Mouse (Mus musculus): ENCODE results near the gene Gm20388.

The Gm20388 gene

GRCm38 (mm10) chr8:121943716-121944115, 2033.1 kb downstream of the Gm20388 start:
- DNase-seq, result no peak

DNA sequence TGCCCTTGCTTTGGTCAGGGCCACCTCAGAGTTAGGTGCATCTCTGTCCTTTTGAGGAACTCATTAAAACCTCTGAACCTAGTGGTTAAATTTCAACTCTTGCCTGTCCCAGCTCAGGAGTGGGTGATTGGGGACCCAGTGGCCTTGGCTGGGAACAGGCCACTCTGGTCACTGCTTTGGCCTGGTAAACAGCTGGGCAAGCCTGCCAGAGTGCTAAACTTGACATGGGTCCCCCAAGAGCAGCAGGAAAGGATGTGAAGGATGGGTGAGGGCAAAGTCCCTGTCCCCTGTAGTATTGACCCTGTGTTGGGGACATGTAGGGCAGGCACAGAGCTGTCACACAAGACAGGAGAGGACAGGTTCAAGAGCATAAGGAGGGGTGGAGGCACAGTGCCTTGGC, 2034.2 kb downstream of the Gm20388 start, which contains the start of gene Car5a:
Gene Car5a, minus strand, starts transcription at position 74 of the 400 bp plus-strand sequence.
- no peak for DNase-seq

- DNase-seq, result no peak
Observed at GRCm38 (mm10) chr8:121946351-121946750, 2035.7 kb downstream of the Gm20388 start.

GRCm38 (mm10) chr8:121947047-121947752, 2036.6 kb downstream of the Gm20388 start:
- no peak for DNase-seq

DNA sequence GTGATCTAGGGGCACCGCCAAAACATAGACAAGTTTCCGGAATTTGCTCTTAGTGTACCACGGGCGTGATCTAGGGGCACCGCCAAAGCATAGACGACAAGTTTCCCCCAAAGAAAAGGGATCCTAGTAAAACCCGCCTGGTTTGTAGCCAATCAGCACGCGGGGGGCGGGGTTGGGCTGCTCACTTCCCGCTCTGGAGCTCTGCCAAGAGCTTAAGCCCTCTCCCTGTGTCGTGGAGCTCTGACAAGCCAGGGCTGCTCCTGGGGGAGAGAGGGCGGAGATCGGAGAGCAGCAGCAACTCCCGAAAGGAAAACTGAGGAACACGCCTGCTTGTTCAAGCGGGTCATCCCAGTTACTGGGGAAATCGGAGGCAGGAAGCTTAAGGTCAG, 2037.1 kb downstream of the Gm20388 start:
- DNase-seq, result peak; percentile 96

DNA sequence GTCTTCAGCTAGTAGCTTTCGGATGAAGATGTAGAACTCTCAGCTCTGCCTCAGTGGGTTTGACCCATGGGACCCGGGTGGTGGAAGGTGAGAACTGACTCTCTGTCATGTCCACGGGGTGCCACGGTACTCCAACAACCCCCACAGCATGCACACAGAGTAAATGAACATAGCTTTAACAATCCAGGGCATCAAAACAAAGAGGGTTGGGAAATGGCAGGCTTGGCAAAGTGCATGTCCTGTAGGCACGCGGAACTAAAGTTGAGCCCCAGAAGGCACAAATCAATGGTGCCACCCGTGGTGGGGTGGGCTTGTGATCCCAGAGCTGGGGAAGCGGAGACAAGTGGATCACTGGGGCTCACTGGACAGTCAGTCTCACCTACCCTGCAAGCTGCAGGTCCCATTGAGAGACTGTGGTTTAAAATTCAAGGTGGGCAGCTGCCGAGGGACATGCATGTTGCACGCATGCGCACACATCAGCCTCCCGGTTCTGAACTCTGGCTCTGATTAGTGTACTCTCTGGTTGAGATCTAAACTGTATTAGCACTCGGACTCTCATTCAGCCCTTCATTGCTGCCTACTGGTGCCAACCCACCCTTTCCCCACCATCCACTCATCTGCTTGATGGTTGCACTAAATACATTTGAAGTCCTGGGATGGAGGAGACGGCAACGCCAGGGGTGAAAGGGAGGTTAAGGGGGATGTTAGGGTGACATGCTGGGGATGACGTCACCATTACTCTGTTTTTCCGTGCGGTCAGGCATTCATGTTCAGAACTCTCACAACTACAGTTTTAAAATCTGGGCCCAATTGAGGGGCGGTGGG, 2037.9 kb downstream of the Gm20388 start:
- no peak for DNase-seq

DNA sequence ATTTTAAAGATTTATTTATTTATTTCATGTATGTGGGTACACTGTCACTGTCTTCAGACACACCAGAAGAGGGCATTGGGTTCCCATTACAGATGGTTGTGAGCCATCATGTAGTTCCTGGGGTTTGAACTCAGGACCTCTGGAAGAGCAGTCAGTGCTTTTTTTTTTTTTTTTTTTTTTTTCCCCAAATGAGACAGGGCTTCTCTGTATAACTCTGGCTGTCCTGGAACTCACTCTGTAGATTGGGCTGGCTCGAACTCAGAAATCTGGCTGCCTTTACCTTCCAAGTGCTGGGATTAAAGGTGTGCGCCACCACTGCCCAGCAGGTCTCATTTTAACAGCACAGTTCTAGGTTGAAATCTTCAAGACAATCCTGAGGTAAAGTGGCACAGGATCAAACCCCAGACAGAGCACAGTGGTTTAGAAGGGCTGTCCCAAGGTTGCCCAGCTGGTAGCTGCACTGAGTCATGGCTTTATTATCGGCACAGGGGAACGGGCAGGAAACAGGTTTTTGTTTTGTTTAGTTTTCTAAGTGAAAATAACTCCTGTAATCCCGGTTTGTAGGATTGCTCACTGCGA, 2038.7 kb downstream of the Gm20388 start, which contains the start of gene Banp:
Gene Banp, plus strand, starts transcription at position 529 of the 579 bp plus-strand sequence.
- no peak for DNase-seq

- peak; percentile 99 for DNase-seq
Observed at GRCm38 (mm10) chr8:121949941-121950748, 2039.5 kb downstream of the Gm20388 start.

DNA sequence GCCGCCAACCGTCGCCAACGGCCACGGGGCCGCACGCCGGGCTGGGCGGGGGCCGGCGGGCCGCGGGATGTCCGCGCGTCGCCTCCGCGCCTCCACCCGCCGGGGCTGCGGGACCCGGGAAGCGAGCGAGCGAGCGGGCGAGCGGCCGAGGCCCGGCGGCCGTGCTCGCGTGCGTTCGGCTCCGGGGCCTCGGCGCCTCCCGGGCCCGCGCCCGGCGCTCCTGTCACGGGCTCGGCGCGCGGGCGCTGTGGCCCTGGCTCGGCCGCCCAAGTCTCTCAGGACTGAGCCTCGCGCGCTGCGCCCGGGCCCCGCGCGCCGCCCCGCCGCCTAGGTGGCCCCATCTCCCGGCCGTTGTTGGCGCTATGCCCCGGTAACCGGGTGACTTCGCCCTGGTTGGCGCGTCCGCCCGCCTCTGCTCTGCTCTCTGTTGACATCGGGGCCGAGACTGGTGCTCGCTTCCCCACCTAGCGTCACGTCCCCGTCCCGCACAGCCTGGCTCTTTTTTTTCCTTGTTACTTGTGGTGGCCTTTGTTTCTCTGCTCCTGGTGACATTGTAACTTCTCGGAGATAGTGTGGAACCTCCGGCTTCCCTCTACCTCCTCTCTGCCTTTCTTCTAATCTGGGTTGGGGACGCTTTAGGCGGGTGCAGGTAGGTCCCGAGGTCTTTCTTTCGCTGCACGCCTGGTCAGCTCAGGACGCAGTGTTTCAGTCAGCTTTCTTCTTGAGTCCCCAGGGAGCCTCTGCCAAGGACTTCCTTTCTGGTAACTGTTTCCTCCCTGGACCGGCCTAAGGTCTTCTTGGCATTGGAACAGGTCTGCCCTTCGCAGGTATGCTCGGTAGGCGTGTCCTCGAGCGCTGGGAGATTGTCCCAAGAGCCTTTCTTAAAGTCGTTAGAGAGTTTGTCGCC, 2040.4 kb downstream of the Gm20388 start:
- DNase-seq, result peak; percentile 64

- no peak for DNase-seq
Observed at GRCm38 (mm10) chr8:121951656-121952009, 2041.0 kb downstream of the Gm20388 start.

DNA sequence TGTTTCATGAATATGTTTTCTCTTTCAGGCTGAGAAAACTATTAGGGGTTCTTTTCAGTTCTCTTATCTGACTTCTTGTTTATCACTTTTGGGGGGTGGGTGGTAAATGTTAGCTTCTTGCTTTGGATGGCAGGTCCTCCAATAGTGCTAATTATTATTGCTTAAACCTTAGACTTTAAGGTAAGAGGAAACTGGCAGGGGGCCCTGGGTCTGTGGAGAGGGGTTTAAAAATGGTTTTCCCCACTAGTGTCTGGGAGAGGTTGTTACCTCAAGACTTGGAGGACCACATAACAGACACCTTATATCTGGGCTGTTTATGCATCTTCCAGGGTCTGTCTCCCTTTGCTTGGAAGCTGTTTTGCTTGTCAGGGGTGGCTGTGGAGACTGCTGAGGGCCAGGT, 2041.5 kb downstream of the Gm20388 start:
- no peak for DNase-seq

DNA sequence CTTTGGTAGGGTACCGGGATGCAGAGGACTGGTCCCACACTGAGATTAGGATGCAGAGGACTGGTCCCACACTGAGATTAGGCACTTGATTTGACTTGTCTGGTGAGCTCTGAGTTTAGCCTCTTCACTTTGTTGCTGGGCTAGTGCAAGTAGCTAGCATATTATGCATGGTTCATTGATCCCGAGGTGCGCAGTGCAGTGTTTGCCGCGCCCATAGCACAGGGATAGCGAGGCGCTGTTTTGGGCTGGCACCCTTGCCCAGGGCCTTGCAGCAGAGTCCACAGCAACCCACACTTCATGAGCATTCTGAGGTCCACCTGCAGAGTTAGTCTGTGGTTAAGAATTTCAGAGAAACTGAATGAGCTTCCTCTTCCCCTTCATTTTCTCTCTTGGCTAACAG, 2042.2 kb downstream of the Gm20388 start:
- no peak for DNase-seq

DNA sequence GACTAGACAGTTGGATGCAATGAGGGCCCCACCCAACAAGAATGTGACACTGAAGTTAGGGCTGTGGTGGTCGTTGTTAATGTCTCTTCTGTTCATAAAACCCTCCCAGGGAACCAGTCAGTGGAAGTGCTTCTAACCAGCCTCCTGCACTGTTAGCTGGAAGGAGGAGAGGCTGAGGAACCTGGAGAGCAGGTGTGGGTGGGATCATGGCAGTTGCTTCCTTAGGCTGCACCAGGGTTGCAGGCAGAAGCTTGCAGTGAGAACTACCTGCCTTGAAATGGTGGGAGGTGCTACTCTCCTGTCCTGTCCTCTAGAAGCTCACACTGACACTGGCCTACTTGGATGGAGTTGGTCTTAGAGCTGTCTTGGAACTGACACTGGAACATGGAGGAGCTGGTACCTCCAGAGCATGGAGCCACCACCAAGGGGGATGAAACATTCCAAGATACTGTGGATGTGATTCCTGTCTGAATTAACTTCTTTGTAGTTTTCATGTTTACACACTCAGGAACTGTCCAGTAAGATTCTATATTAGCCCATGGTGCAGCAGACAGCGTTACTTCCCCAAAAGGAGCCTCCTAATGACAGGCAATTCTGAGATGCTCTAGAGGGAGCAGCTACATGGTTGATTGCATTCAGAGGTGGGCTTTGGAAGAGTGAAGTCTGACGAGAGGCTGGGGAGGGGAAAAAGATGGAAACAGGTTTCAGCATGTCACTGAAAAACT, 2043.3 kb downstream of the Gm20388 start:
- no peak for DNase-seq

GRCm38 (mm10) chr8:121954981-121955555, 2044.4 kb downstream of the Gm20388 start:
- DNase-seq, result no peak

DNA sequence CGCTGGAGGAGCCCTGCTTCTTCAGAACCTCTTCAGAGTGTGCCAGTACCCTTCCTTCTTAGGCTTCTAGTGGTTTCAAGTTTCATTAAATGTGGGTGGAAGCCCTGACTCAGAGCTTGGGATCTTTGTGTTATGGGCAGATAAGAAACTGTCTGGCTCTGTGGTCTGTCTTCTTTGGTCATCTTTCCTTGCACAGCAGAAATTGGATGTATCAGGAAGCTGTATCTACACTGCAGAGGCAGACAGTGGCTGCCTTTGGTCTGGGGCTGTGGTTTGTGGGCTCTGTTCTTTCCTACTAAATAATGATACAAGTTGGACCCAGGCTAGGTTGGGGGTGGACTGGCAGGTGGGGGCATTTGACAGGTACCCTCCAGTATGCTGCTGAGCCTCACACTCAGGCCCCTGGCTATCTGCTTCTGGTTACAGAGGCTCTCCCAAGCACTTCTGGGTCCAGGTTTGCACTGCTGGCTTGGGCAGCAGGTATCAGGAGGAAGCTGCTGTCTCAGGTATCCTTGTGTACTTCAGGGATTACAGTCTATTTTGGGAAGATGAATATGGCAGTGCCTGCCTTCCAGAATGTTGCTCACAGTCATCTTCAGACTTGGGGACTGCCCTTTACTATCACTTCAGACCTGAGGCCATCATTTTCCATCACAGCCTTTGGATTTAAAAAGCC, 2045.3 kb downstream of the Gm20388 start:
- DNase-seq, result peak; percentile 49

- no peak for DNase-seq
Observed at GRCm38 (mm10) chr8:121958395-121958794, 2047.8 kb downstream of the Gm20388 start.

DNA sequence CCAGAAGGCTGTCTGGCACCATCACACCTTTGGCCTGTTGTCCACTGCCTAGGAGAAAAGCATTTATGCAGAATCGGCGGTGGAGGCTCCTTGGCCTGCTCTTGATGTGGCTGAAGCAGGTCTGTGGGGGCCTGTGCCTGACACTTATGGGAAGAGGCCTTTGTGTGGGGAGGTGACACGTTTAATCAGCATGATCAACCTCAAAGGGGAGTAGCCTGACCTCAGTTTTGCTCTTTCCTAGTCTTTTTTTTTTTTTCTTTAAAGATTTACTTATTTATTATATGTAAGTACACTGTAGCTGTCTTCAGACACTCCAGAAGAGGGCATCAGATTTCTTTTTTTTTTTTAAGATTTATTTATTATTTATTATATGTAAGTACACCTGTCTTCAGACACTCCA, 2052.3 kb downstream of the Gm20388 start:
- no peak for DNase-seq

DNA sequence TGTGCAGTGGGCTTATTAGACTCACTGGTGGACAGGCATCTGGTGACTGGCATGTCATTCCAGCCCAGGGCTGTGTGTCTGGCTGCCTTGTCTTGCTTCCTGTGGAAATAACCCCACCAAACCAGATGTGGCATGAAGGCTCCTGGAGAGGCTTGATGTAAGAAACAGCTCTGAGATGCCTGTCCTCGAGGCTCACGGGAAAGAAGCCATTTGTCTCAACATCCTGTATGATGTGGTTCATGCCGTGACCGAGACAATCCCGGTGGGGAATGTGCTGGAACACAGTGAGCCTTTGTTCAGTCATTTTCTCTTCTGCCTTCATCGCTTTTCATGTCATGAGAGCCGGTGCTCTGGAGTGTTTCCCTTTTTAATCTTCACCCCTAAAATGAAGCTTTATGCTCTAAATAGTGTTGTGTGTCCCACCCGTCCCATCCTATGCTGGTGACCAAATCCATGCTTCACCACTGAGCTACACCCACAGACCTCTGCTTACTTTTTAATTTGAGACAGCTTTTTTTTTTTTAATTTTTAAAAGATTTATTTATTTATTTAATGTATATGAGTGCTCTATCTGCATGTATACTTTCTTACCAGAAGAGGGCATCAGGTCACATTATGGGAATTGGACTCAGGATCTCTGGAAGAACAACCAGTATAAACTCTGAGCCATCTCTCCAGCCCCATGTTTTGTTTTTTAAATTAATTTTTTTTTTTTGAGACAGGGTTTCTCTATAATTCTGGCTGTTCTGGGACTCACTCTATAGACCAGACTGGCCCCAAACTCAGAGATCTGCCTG, 2054.3 kb downstream of the Gm20388 start:
- no peak for DNase-seq

DNA sequence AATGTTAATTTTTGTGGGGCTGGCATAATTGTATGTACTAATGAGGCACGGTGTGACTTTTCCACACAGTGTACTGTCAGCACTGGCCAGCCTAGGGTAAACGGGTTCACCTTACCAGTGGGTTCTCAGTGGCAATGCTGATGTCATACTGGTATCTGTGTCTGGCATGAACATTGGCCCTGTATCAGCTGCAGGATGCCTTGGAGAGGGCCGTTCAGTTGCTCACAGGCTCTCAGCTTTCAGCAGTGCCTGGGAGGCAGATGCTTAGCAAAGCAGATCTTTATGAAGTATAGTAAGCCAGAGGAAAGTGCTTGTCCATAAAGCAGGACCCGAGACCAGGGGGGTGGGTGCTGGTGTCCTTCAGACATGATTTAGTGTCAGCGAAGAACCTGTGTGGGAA, 2055.5 kb downstream of the Gm20388 start:
- no peak for DNase-seq

All from liver (tissue).